Mouse (Mus musculus) heart, embryonic 10.5 days (tissue): ENCODE data around the gene Spry2. TPM values are rescaled to one million over a fixed set of nuclear protein-coding genes. Genes with fewer than 3 reads are reported as not detected.

Experiments used
- DNase-seq: peaks from one replicate; pipeline ENCODE4 v3.0.0-alpha.2; 2017; ENCODE audit warnings: low spot score
- H3K27ac ChIP-seq: fragments of 300-500 bp; sonication (generic); 2 replicates; pipeline ENCODE4 v1.5.1; 2016; ENCODE audit warnings: mild to moderate bottlenecking
- H3K27me3 ChIP-seq: fragments of 300-500 bp; sonication (generic); 2 replicates; pipeline ENCODE4 v1.6.1; 2016; ENCODE audit warnings: mild to moderate bottlenecking; ENCODE audit not compliant: poor library complexity, insufficient read depth, severe bottlenecking
- H3K36me3 ChIP-seq: fragments of 300-500 bp; sonication (generic); 2 replicates; pipeline ENCODE4 v1.6.1; 2016; ENCODE audit warnings: mild to moderate bottlenecking, moderate library complexity
- H3K4me1 ChIP-seq: fragments of 300-500 bp; sonication (generic); 2 replicates; pipeline ENCODE4 v1.6.1; 2016; ENCODE audit warnings: mild to moderate bottlenecking
- H3K4me3 ChIP-seq: fragments of 300-500 bp; sonication (generic); 2 replicates; pipeline ENCODE4 v1.5.1; 2016; ENCODE audit warnings: mild to moderate bottlenecking, moderate library complexity
- H3K9me3 ChIP-seq: fragments of 300-500 bp; sonication (generic); 2 replicates; pipeline ENCODE4 v1.6.1; 2016; ENCODE audit warnings: mild to moderate bottlenecking, moderate library complexity
- WGBS: fragments of 180-500 bp; shearing (Covaris S2); methylation state at CpG from one replicate; pipeline ENCODE4 v1.1.7; 2016; 5-methylcytosine and 5-hydroxymethylcytosine counted together
- polyA plus RNA-seq: library from polyadenylated mRNA; unstranded; fragments of >200 nt; fragmentation: Nextera tagmentation; extraction: Ambion mirVana; gene quantifications from 2 replicates; pipeline ENCODE4 v1.2.1, GENCODE M21; 2016

Spry2 gene
- polyA plus RNA-seq, 1 experiment from 2014 or later, result 23.9 TPM

GRCm38 (mm10) chr14:105900841-105901240 lies 4.2 kb upstream of the Spry2 start:
- peaks cover 5% of the 10 kb centered on the region; the same call in 1 of the 2 replicates for H3K4me1 ChIP-seq
- no peak for DNase-seq
- no peaks in the 10 kb centered on the region for H3K27me3 ChIP-seq
- no peak overlapping the region for H3K4me3 ChIP-seq
- no peak overlapping the region for H3K27ac ChIP-seq
- WGBS, result 80% methylated on average over 3 of the region's 3 CpGs
- no peaks in the 10 kb centered on the region for H3K36me3 ChIP-seq
- H3K9me3 ChIP-seq, result no peaks in the 10 kb centered on the region

- Histone ChIP-seq H3K27me3 (no peaks in the 10 kb centered on the region), H3K9me3 (no peaks in the 10 kb centered on the region), H3K4me1 (peaks cover 5% of the 10 kb centered on the region; the same call in 1 of the 2 replicates), H3K27ac (peak overlapping the region; percentile 98), H3K36me3 (no peaks in the 10 kb centered on the region), H3K4me3 (peak overlapping the region; percentile 90)
- 4% methylated on average over 11 of the region's 11 CpGs for WGBS
- no peak for DNase-seq
Measured at GRCm38 (mm10) chr14:105899116-105899515, 2.5 kb upstream of the Spry2 start.

- Histone ChIP-seq H3K4me1 (peaks cover 6% of the 10 kb centered on the region; the same call in 1 of the 2 replicates), H3K27me3 (no peaks in the 10 kb centered on the region), H3K4me3 (peak overlapping the region; percentile 90), H3K27ac (peak overlapping the region; percentile 98), H3K9me3 (no peaks in the 10 kb centered on the region), H3K36me3 (peaks cover 1% of the 10 kb centered on the region; the same call in 1 of the 2 replicates)
- DNase-seq, result peak; percentile 90
- WGBS, result under 1% methylated on average over 58 of the region's 58 CpGs
Measured at GRCm38 (mm10) chr14:105898266-105899111, 1.9 kb upstream of the Spry2 start.

GRCm38 (mm10) chr14:105897569-105898101 lies 1.0 kb upstream of the Spry2 start:
- Histone ChIP-seq H3K27ac (peak overlapping the region; percentile 98), H3K4me1 (peaks cover 15% of the 10 kb centered on the region), H3K36me3 (peaks cover 10% of the 10 kb centered on the region), H3K27me3 (no peaks in the 10 kb centered on the region), H3K4me3 (peak overlapping the region; percentile 90), H3K9me3 (no peaks in the 10 kb centered on the region)
- WGBS, result 1% methylated on average over 25 of the region's 28 CpGs
- DNase-seq, result peak; percentile 80

- no peaks in the 10 kb centered on the region for H3K27me3 ChIP-seq
- peaks cover 21% of the 10 kb centered on the region for H3K4me1 ChIP-seq
- H3K9me3 ChIP-seq, result no peaks in the 10 kb centered on the region
- peaks cover 11% of the 10 kb centered on the region for H3K36me3 ChIP-seq
- WGBS, result under 1% methylated on average over 50 of the region's 50 CpGs
- H3K4me3 ChIP-seq, result peak overlapping the region; percentile 90
- H3K27ac ChIP-seq, result peak overlapping the region; percentile 98
- peak; percentile 80 for DNase-seq
Measured at GRCm38 (mm10) chr14:105895961-105896651, 513 bp downstream of the Spry2 start.

GRCm38 (mm10) chr14:105894971-105895873 lies 1.4 kb downstream of the Spry2 start:
- peaks cover 26% of the 10 kb centered on the region for H3K4me1 ChIP-seq
- H3K36me3 ChIP-seq, result peaks cover 11% of the 10 kb centered on the region
- H3K9me3 ChIP-seq, result no peaks in the 10 kb centered on the region
- no peaks in the 10 kb centered on the region for H3K27me3 ChIP-seq
- peak overlapping the region; percentile 98 for H3K27ac ChIP-seq
- peak overlapping the region; percentile 90 for H3K4me3 ChIP-seq
- WGBS, result under 1% methylated on average over 36 of the region's 36 CpGs
- peak; percentile 94 for DNase-seq

GRCm38 (mm10) chr14:105893623-105893995 lies 3.0 kb downstream of the Spry2 start:
- 27% methylated on average over 9 of the region's 9 CpGs for WGBS
- peak; percentile 75 for DNase-seq
- no peaks in the 10 kb centered on the region for H3K9me3 ChIP-seq

GRCm38 (mm10) chr14:105892941-105893622 lies 3.5 kb downstream of the Spry2 start:
- 40% methylated on average over 24 of the region's 24 CpGs for WGBS

More at GRCm38 (mm10) chr14:105893623-105893995, 3.0 kb downstream of the Spry2 start:
- H3K36me3 ChIP-seq, result peaks cover 11% of the 10 kb centered on the region
- peak overlapping the region; percentile 90 for H3K4me3 ChIP-seq
- H3K27ac ChIP-seq, result peak overlapping the region; percentile 60
- no peaks in the 10 kb centered on the region for H3K27me3 ChIP-seq
- H3K4me1 ChIP-seq, result peaks cover 21% of the 10 kb centered on the region

GRCm38 (mm10) chr14:105890516-105891231 lies 5.9 kb downstream of the Spry2 start:
- no peak overlapping the region for H3K27ac ChIP-seq
- peaks cover 11% of the 10 kb centered on the region for H3K36me3 ChIP-seq
- no peaks in the 10 kb centered on the region for H3K9me3 ChIP-seq
- H3K27me3 ChIP-seq, result no peaks in the 10 kb centered on the region
- DNase-seq, result no peak
- no peak overlapping the region for H3K4me3 ChIP-seq
- H3K4me1 ChIP-seq, result peaks cover 21% of the 10 kb centered on the region
- 31% methylated on average over 5 of the region's 5 CpGs for WGBS

More at GRCm38 (mm10) chr14:105892941-105893622, 3.5 kb downstream of the Spry2 start:
- Histone ChIP-seq H3K27me3 (no peaks in the 10 kb centered on the region), H3K36me3 (peaks cover 11% of the 10 kb centered on the region), H3K4me1 (peaks cover 21% of the 10 kb centered on the region), H3K9me3 (no peaks in the 10 kb centered on the region), H3K4me3 (peak overlapping the region; percentile 90), H3K27ac (peak overlapping the region; percentile 60)
- no peak for DNase-seq

- 87% methylated on average over 9 of the region's 9 CpGs for WGBS
- Histone ChIP-seq H3K9me3 (no peaks in the 10 kb centered on the region), H3K4me1 (peaks cover 15% of the 10 kb centered on the region), H3K27ac (no peak overlapping the region), H3K27me3 (no peaks in the 10 kb centered on the region), H3K4me3 (no peak overlapping the region), H3K36me3 (no peaks in the 10 kb centered on the region; the same call in 1 of the 2 replicates)
- DNase-seq, result no peak
Measured at GRCm38 (mm10) chr14:105886643-105887374, 9.8 kb downstream of the Spry2 start.

GRCm38 (mm10) chr14:105885249-105885648 lies 11.4 kb downstream of the Spry2 start:
- WGBS, result 54% methylated on average over 6 of the region's 6 CpGs
- Histone ChIP-seq H3K9me3 (no peaks in the 10 kb centered on the region), H3K4me1 (peaks cover 6% of the 10 kb centered on the region; the same call in 1 of the 2 replicates), H3K4me3 (no peak overlapping the region), H3K27me3 (no peaks in the 10 kb centered on the region), H3K27ac (no peak overlapping the region), H3K36me3 (no peaks in the 10 kb centered on the region; the same call in 1 of the 2 replicates)
- DNase-seq, result no peak
